Mouse (Mus musculus) mouse embryonic stem cell (cell line): ENCODE results near the gene Lmntd1.

Experiments used
- in situ Hi-C, 2 experiments: fragments of 300-500 bp; cut with MboI; formaldehyde crosslinking; loops; 1 replicate in 1 of 2; 3 replicates in 1 of 2; pipeline ENCODE4 v1.14.3; 2019 to 2020; ENCODE audit warnings: low sequenced_read_pairs in 2 of 2, low pct_unique_long_range_greater_than_20kb in 1 of 2, mixed read lengths in 1 of 2; ENCODE audit not compliant: unreplicated experiment in 1 of 2

Gene Lmntd1

GRCm38 (mm10) chr6:145371586-145371985 lies 242.5 kb downstream of the Lmntd1 start:
- in situ Hi-C loops = no loop called here

- in situ Hi-C loops = no loop called here
These were observed 243.8 kb downstream of the Lmntd1 start for GRCm38 (mm10) chr6:145370302-145370701.

GRCm38 (mm10) chr6:145369290-145369689 lies 244.8 kb downstream of the Lmntd1 start:
- in situ Hi-C loops = no loop called here

GRCm38 (mm10) chr6:145366488-145366887 lies 247.6 kb downstream of the Lmntd1 start:
- in situ Hi-C loops = no loop called here

GRCm38 (mm10) chr6:145363698-145364097 lies 250.4 kb downstream of the Lmntd1 start:
- in situ Hi-C loops = no loop called here

- in situ Hi-C loops = no loop called here
These were observed 252.9 kb downstream of the Lmntd1 start for GRCm38 (mm10) chr6:145361109-145361694.

GRCm38 (mm10) chr6:145359470-145360430 lies 254.4 kb downstream of the Lmntd1 start:
- in situ Hi-C loops = no loop called here

GRCm38 (mm10) chr6:145358001-145358400 lies 256.1 kb downstream of the Lmntd1 start:
- in situ Hi-C loops = no loop called here

GRCm38 (mm10) chr6:145353806-145354205 lies 260.3 kb downstream of the Lmntd1 start:
- in situ Hi-C loops = no loop called here

- in situ Hi-C loops = no loop called here
These were observed 261.4 kb downstream of the Lmntd1 start for GRCm38 (mm10) chr6:145352705-145353104.

- in situ Hi-C loops = loop anchor here (5.0 kb wide), 1 partner anchor 146 kb away; no protein-coding TSS in a partner anchor
These were observed 265.8 kb downstream of the Lmntd1 start for GRCm38 (mm10) chr6:145348196-145348915.

GRCm38 (mm10) chr6:145347641-145348040 lies 266.5 kb downstream of the Lmntd1 start:
- in situ Hi-C loops = loop anchor here (5.0 kb wide), 1 partner anchor 145 kb away; no protein-coding TSS in a partner anchor

GRCm38 (mm10) chr6:145346789-145347557 lies 267.1 kb downstream of the Lmntd1 start:
- in situ Hi-C loops = loop anchor here (5.0 kb wide), 1 partner anchor 145 kb away; no protein-coding TSS in a partner anchor

- in situ Hi-C loops = loop anchor here (5.0 kb wide), 1 partner anchor 144 kb away; no protein-coding TSS in a partner anchor
These were observed 267.8 kb downstream of the Lmntd1 start for GRCm38 (mm10) chr6:145346305-145346704.

- in situ Hi-C loops = loop anchor here (5.0 kb wide), 2 partner anchors 92 to 142 kb away; partner anchors contain the start of gene Kras (in 1 of the 2)
These were observed 269.4 kb downstream of the Lmntd1 start for GRCm38 (mm10) chr6:145344719-145345118.

- in situ Hi-C loops = loop anchor here in 1 of 2 experiments (5.0 kb wide), 1 partner anchor 91 kb away; the partner anchor contains the start of gene Kras
These were observed 270.7 kb downstream of the Lmntd1 start for GRCm38 (mm10) chr6:145343457-145343856.

- in situ Hi-C loops = loop anchor here in 1 of 2 experiments (5.0 kb wide), 1 partner anchor 91 kb away; the partner anchor contains the start of gene Kras
These were observed 271.3 kb downstream of the Lmntd1 start for GRCm38 (mm10) chr6:145342836-145343235.
